Mouse (Mus musculus) forebrain, embryonic 16.5 days (tissue): ENCODE results near the gene Dgki. TPM values are rescaled to one million over a fixed set of nuclear protein-coding genes. Genes with fewer than 3 reads are reported as not detected.
"Not testable (repeated sequence)": the region's sequence is repeated elsewhere in the genome, so short reads cannot be mapped to it uniquely, and the experiment has no call there.

Experiments used
- ATAC-seq: fragments of 200-750 bp; cut with Nextera tagmentation; 2 replicates; pipeline ENCODE4 v1.8.0; 2017; ENCODE audit warnings: mild to moderate bottlenecking, moderate library complexity
- H3K27ac ChIP-seq: fragments of 300-500 bp; sonication (generic); 2 replicates; pipeline ENCODE4 v1.5.1; 2014; ENCODE audit warnings: low read length, control low read depth
- H3K27me3 ChIP-seq: fragments of 300-500 bp; sonication (generic); replicated peaks from 2 replicates; pipeline ENCODE4 v1.6.1; 2014; ENCODE audit warnings: low read length; ENCODE audit not compliant: control insufficient read depth, insufficient read depth
- H3K36me3 ChIP-seq: fragments of 300-500 bp; sonication (generic); 2 replicates; pipeline ENCODE4 v1.6.1; 2014; ENCODE audit not compliant: control insufficient read depth, insufficient read depth
- H3K4me1 ChIP-seq: fragments of 300-500 bp; sonication (generic); replicated peaks from 2 replicates; pipeline ENCODE4 v1.6.1; 2014; ENCODE audit warnings: low read length; ENCODE audit not compliant: control insufficient read depth, insufficient read depth
- H3K4me2 ChIP-seq: fragments of 300-500 bp; sonication (generic); 2 replicates; pipeline ENCODE4 v1.6.1; 2014; ENCODE audit warnings: mild to moderate bottlenecking, low read length, control low read depth
- H3K4me3 ChIP-seq: fragments of 300-500 bp; sonication (generic); replicated peaks from 2 replicates; pipeline ENCODE4 v1.5.1; 2014; ENCODE audit warnings: mild to moderate bottlenecking, low read length, control low read depth
- H3K9ac ChIP-seq: fragments of 300-500 bp; sonication (generic); replicated peaks from 2 replicates; pipeline ENCODE4 v1.6.1; 2014; ENCODE audit warnings: low read depth, low read length, control low read depth
- H3K9me3 ChIP-seq: fragments of 300-500 bp; sonication (generic); 2 replicates; pipeline ENCODE4 v1.6.1; 2016; ENCODE audit warnings: low read length; ENCODE audit not compliant: control insufficient read depth
- WGBS: fragments of 180-500 bp; shearing (Covaris S2); extraction: QIAGEN DNeasy Blood & Tissue Kit; methylation state at CpG from one replicate; pipeline ENCODE4 v1.1.7; 2014; 5-methylcytosine and 5-hydroxymethylcytosine counted together
- polyA plus RNA-seq: library from polyadenylated mRNA; unstranded; fragments of >200 nt; fragmentation: Nextera tagmentation; extraction: Ambion mirVana; gene quantifications from 2 replicates; pipeline ENCODE4 v1.2.1, GENCODE M21; 2015

Dgki gene
- polyA plus RNA-seq, 1 experiment from 2014 or later, result 9.6 TPM

DNA sequence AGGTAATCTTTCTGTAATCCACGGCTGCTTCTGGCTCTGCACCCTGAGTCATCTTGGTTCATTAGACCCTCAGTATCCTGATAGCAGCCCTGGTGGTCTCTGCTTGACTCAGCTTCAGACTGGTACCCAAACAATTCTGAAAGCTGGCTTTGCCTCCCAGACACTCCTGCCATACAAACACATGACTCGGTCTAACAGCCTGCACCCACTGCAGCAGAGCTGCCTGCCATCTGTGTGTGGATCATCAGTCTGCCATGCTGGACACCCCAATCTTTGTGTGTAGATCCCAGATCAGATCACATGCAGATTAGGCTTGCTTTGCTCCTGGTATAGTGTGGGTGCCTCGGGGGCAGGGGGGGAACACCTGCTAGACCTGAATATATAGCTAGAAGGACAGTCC lies 180.8 kb downstream of the Dgki start:
- peak; percentile 67 for ATAC-seq
- no peaks in the 10 kb centered on the region for H3K36me3 ChIP-seq
- no peaks in the 10 kb centered on the region for H3K9me3 ChIP-seq
- no peak overlapping the region for H3K4me3 ChIP-seq
- no peak overlapping the region for H3K4me2 ChIP-seq
- H3K27ac ChIP-seq, result no peak overlapping the region
- no peaks in the 10 kb centered on the region; the same call in 1 of the 2 replicates for H3K4me1 ChIP-seq
- H3K9ac ChIP-seq, result no peak overlapping the region
- no peaks in the 10 kb centered on the region for H3K27me3 ChIP-seq
- WGBS, result 64% methylated on average over 3 of the region's 3 CpGs

GRCm38 (mm10) chr6:37113048-37113447 lies 186.9 kb downstream of the Dgki start:
- Histone ChIP-seq H3K4me1 (no peaks in the 10 kb centered on the region), H3K9ac (no peak overlapping the region), H3K4me2 (no peak overlapping the region), H3K4me3 (no peak overlapping the region), H3K9me3 (no peaks in the 10 kb centered on the region), H3K27ac (no peak overlapping the region), H3K27me3 (no peaks in the 10 kb centered on the region), H3K36me3 (no peaks in the 10 kb centered on the region)
- no peak for ATAC-seq
- 83% methylated on average over 4 of the region's 4 CpGs for WGBS

GRCm38 (mm10) chr6:37106236-37106635 lies 193.7 kb downstream of the Dgki start:
- not testable (repeated sequence) for H3K9me3 ChIP-seq, H3K4me1 ChIP-seq, H3K27ac ChIP-seq, H3K36me3 ChIP-seq, H3K4me2 ChIP-seq, ATAC-seq, H3K4me3 ChIP-seq, H3K9ac ChIP-seq, H3K27me3 ChIP-seq
- 91% methylated on average over 6 of the region's 6 CpGs for WGBS

DNA sequence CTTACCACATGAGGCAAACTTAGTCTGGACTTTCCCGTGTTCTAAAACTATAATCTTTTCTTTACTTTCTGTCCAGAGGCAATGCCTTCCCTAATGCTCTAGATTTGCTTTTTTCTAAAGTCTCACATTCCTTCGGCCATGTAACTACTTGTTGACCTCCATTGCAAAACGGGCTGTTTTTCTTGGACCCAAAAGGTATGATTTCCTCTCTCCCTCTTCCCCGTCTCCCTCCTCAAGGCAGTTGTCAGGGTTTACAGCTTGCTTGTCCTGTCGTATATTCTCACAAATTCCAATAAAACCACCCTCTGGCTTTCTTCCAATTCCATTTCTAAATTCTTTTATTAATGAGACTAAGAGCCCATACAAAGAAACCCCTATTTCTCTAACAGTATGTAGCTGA lies 199.6 kb downstream of the Dgki start:
- Histone ChIP-seq H3K4me2 (no peak overlapping the region), H3K4me3 (no peak overlapping the region), H3K27ac (no peak overlapping the region), H3K36me3 (no peaks in the 10 kb centered on the region), H3K9ac (no peak overlapping the region), H3K4me1 (0 out of 2 replicates have a peak, but pooled peaks cover 3% of the 10 kb centered on the region), H3K9me3 (no peaks in the 10 kb centered on the region), H3K27me3 (no peaks in the 10 kb centered on the region)
- WGBS, result 65% methylated on average over 5 of the region's 5 CpGs
- ATAC-seq, result no peak

- ATAC-seq, result peak; percentile 88
- Histone ChIP-seq H3K4me3 (no peak overlapping the region), H3K9ac (no peak overlapping the region), H3K27ac (no peak overlapping the region), H3K36me3 (no peaks in the 10 kb centered on the region), H3K4me2 (no peak overlapping the region), H3K27me3 (no peaks in the 10 kb centered on the region), H3K9me3 (no peaks in the 10 kb centered on the region), H3K4me1 (0 out of 2 replicates have a peak, but pooled peaks cover 3% of the 10 kb centered on the region)
- WGBS, result 50% methylated on average over 18 of the region's 18 CpGs
Observed at GRCm38 (mm10) chr6:37097356-37098155, 202.4 kb downstream of the Dgki start.

DNA sequence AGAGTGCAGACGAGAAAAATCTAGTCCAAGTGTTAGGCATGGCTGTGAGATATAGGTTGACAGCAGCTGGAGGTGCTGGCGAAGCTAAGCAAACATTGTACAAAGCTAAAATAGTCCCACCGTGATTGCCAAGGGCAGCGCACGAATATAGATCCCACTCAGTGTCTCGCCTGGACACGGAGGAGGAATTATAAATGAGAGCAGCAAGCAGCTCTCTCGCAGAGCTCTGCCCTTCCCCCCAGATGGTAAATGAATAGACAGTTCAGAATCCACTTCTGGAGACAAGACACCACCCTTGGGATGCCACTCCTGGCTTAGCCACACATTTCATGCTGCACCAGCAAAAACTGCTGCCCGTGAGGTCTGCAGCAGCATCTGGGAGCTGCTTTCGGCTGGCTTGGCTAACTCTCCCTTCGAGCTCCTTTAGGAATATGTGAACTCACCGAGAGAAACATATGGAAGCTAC lies 203.1 kb downstream of the Dgki start:
- Histone ChIP-seq H3K36me3 (no peaks in the 10 kb centered on the region), H3K4me3 (no peak overlapping the region), H3K27me3 (no peaks in the 10 kb centered on the region), H3K9me3 (no peaks in the 10 kb centered on the region), H3K9ac (no peak overlapping the region), H3K4me1 (0 out of 2 replicates have a peak, but pooled peaks cover 3% of the 10 kb centered on the region), H3K27ac (no peak overlapping the region), H3K4me2 (no peak overlapping the region)
- WGBS, result 62% methylated on average over 12 of the region's 12 CpGs
- ATAC-seq, result peak; percentile 49; the same call in 1 of the 2 replicates

DNA sequence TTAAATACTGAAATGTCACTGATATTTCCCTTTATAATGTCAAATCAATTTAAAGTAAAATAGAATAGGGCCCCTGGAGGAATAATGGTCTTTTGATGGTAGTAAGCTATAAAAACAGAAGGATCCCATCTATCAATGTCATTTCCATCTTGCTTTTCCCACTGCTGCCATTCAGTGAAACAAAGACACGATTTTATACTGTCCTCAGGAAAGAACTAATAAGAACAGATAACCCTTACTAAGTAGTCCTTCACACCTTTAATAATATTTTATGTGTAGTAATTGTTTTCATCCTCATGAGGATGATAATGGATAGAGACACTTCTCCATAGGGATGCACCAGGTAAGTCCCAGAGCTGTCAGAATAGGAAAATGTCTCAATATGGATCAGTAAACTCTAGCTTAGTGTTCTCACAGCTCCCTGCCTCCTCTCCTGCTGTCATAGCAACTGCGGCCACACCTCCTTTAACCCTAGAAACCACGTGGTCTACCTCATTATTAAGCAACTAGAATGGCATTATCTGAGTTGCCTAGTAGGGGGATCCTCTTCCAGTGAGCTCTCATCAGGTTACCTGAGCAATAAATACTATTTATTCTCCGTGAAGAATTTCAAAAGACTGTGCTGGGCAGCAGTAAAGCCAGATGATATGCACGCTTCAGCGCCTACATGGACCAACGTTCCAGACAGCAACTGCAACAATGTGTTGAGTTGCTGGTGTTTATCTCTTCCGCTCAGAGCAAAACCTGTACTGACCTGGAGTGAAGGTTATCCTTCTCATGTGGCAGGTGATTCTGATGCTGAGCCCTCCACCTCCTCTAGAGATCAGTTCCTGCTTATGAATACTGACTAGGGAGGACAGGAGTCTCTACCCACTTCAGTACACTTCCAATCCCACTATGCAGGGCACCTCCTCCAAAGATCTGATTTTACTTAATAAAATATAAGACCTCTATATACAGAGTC lies 210.6 kb downstream of the Dgki start:
- Histone ChIP-seq H3K4me2 (no peak overlapping the region), H3K4me1 (no peaks in the 10 kb centered on the region), H3K27ac (no peak overlapping the region), H3K9ac (no peak overlapping the region), H3K9me3 (no peaks in the 10 kb centered on the region), H3K36me3 (no peaks in the 10 kb centered on the region), H3K27me3 (no peaks in the 10 kb centered on the region), H3K4me3 (no peak overlapping the region)
- ATAC-seq, result peak; percentile 59
- WGBS, result 47% methylated on average over 8 of the region's 8 CpGs

GRCm38 (mm10) chr6:37082990-37083389 lies 217.0 kb downstream of the Dgki start:
- no peaks in the 10 kb centered on the region for H3K36me3 ChIP-seq
- no peaks in the 10 kb centered on the region for H3K4me1 ChIP-seq
- H3K27ac ChIP-seq, result no peak overlapping the region
- WGBS, result 88% methylated on average over 3 of the region's 3 CpGs
- H3K4me2 ChIP-seq, result no peak overlapping the region
- no peak overlapping the region for H3K9ac ChIP-seq
- H3K9me3 ChIP-seq, result no peaks in the 10 kb centered on the region
- no peak for ATAC-seq
- H3K4me3 ChIP-seq, result no peak overlapping the region
- no peaks in the 10 kb centered on the region for H3K27me3 ChIP-seq

DNA sequence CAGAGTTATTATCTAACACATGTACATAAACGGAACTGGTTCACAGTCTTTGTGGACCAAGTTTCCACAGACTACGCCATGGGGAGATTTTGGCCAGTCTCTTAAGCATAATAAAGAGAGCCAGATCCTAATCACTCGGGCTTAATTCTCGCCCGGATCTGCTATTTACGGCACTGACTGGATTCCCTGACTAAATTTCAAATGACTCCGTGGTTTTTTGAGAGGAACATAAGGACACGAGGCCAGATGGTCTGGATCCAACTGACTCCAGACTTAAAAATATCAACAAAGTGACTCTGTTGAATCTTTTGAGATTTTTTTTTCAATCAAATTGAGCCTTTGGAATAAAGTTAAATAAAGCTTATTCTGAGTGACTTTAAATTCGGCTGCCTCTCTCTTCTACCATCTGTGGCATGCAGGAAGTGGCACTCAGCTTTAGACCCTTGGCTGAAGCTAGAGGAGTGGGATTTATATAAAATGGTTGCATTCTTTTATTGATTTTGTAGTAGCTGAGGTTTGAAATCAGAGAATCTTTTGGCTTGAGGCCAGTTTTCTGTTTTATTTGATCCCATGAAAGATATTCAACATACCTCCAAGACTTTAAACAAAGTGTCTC lies 227.5 kb downstream of the Dgki start:
- no peak overlapping the region for H3K27ac ChIP-seq
- no peaks in the 10 kb centered on the region for H3K36me3 ChIP-seq
- no peaks in the 10 kb centered on the region for H3K4me1 ChIP-seq
- no peak overlapping the region for H3K9ac ChIP-seq
- no peak for ATAC-seq
- H3K4me2 ChIP-seq, result no peak overlapping the region
- H3K27me3 ChIP-seq, result no peaks in the 10 kb centered on the region
- H3K9me3 ChIP-seq, result no peaks in the 10 kb centered on the region
- H3K4me3 ChIP-seq, result no peak overlapping the region
- WGBS, result 65% methylated on average over 9 of the region's 9 CpGs
